Comparison of ENCODE assay signal across 20 mouse cellular contexts in the genomic region with DNA sequence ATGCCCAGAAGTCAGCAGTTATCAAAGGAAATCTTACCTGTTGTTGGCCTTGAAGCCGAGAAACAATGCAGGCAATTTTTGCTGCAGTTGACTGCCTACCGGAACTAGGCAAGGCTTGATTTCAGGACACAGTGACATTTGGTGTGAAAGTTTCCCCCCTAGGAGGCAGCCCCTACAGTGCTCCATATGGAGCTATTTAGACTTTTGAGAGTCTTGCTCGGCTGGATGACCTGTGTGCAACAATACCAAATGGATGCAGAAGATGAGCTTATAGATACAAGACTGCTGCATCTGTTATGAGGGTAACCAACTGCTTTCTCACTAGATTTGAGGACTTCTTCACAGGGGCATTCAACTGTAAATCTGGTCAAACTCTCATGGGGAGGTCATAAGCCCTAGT.
"Had no signal": no experiment of that assay in that cellular context is flagged by ENCODE, and none has a peak within 500 bp of the region (broad histone marks: within the 10 kb centered on the region; RNA-seq: fewer than 3 reads in every experiment).

No protein-coding gene starts in this region.

- H3K9me3 ChIP-seq: limb, embryonic 10.5 days; limb, embryonic 13.5 days; liver, embryonic 12.5 days; liver, embryonic 15.5 days; lung, embryonic 15.5 days; megakaryocyte, embryonic 14.5 days; midbrain, embryonic 10.5 days; midbrain, embryonic 15.5 days; neural tube, embryonic 12.5 days had no signal

- H3K9ac ChIP-seq: limb, embryonic 13.5 days; liver, embryonic 12.5 days; liver, embryonic 15.5 days; lung, embryonic 15.5 days; midbrain, embryonic 15.5 days; neural tube, embryonic 12.5 days had no signal

- DNase-seq: kidney, postnatal 25 days; layer of hippocampus, adult 9-11 months; liver; lung, adult 18-20 months; lung, postnatal 10 days; lung, postnatal 36 days; retina, postnatal 1 day; thymus, adult 18-20 months; thymus, postnatal 36 days had no signal

- H3K4me1 ChIP-seq: limb, embryonic 10.5 days; limb, embryonic 13.5 days; liver, embryonic 12.5 days; liver, embryonic 15.5 days; lung, embryonic 15.5 days; megakaryocyte, embryonic 14.5 days; midbrain, embryonic 10.5 days; midbrain, embryonic 15.5 days; neural tube, embryonic 12.5 days had no signal

- ATAC-seq: liver, embryonic 12.5 days; midbrain, embryonic 15.5 days had no signal

- H3K27ac ChIP-seq: kidney, postnatal 0 days; layer of hippocampus, adult 2 months; limb, embryonic 10.5 days; limb, embryonic 13.5 days; liver, embryonic 12.5 days; liver, embryonic 15.5 days; lung, embryonic 15.5 days; midbrain, embryonic 10.5 days; midbrain, embryonic 15.5 days; neural tube, embryonic 12.5 days had no signal

- H3K27me3 ChIP-seq: limb, embryonic 13.5 days; liver, embryonic 12.5 days; liver, embryonic 15.5 days; lung, embryonic 15.5 days; megakaryocyte, embryonic 14.5 days; midbrain, embryonic 15.5 days; neural tube, embryonic 12.5 days had no signal

- H3K4me3 ChIP-seq: layer of hippocampus, adult 2 months; limb, embryonic 10.5 days; limb, embryonic 13.5 days; liver, embryonic 12.5 days; liver, embryonic 15.5 days; lung, embryonic 15.5 days; megakaryocyte, embryonic 14.5 days; midbrain, embryonic 10.5 days; midbrain, embryonic 15.5 days; neural tube, embryonic 12.5 days had no signal

- H3K36me3 ChIP-seq: limb, embryonic 10.5 days; limb, embryonic 13.5 days; liver, embryonic 12.5 days; liver, embryonic 15.5 days; lung, embryonic 15.5 days; midbrain, embryonic 10.5 days; midbrain, embryonic 15.5 days; neural tube, embryonic 12.5 days had no signal

- H3K4me2 ChIP-seq: limb, embryonic 13.5 days; liver, embryonic 12.5 days; liver, embryonic 15.5 days; lung, embryonic 15.5 days; midbrain, embryonic 15.5 days; neural tube, embryonic 12.5 days had no signal
